ENCODE assay signal across 9 mouse cellular contexts in genomic region chr8:126589507-126590023, GRCm38 (mm10). TPM values are rescaled to one million over a fixed set of nuclear protein-coding genes. Genes with fewer than 3 reads are reported as not detected.
DNase-seq lines count a peak whose midpoint lies in the region; ATAC-seq and TF ChIP-seq lines count a peak whose summit lies in the region.
"Had no signal": no experiment of that assay in that cellular context is flagged by ENCODE, and none has a peak within 500 bp of the region (broad histone marks: within the 10 kb centered on the region; RNA-seq: fewer than 3 reads in every experiment).

No protein-coding gene starts in this region.

- peak overlapping the region; percentile 77 for H3K27ac ChIP-seq in embryonic facial prominence, embryonic 12.5 days
- peak overlapping the region; percentile 84 for H3K27ac ChIP-seq in intestine, embryonic 15.5 days
- peak overlapping the region; percentile 56 for H3K27ac ChIP-seq in neural tube, embryonic 13.5 days (replicated peaks)

- ATAC-seq in embryonic facial prominence, embryonic 12.5 days (ENCODE audit: insufficient number of reproducible peaks, insufficient read depth, low FRiP score, low TSS enrichment), result no peak
- ATAC-seq in intestine, embryonic 15.5 days, result no peak
- ATAC-seq in neural tube, embryonic 13.5 days (ENCODE audit: low read depth), result no peak

- no peaks in the 10 kb centered on the region for H3K9me3 ChIP-seq in embryonic facial prominence, embryonic 12.5 days
- H3K9me3 ChIP-seq in intestine, embryonic 15.5 days, result no peaks in the 10 kb centered on the region
- no peaks in the 10 kb centered on the region for H3K9me3 ChIP-seq in neural tube, embryonic 13.5 days

- DNase-seq in lung, adult 2 months, result no peak
- DNase-seq in lung, postnatal 14 days, result no peak
- DNase-seq in right cerebral cortex, postnatal 10 days (ENCODE audit: low spot score in 2 of 2), result no peak
- DNase-seq in adrenal gland, postnatal 4 days (ENCODE audit: low spot score in 2 of 2), result no peak
- DNase-seq in thymus, adult 18-20 months, result no peak
- DNase-seq: adrenal gland, adult 8-10 months had no signal

- H3K4me3 ChIP-seq in lung, adult 2 months (replicated peaks; ENCODE audit: extremely low read depth, low read depth, low read length), result peak overlapping the region; percentile 85
- H3K4me3 ChIP-seq in embryonic facial prominence, embryonic 12.5 days, result peak overlapping the region; percentile 100
- peak overlapping the region; percentile 99 for H3K4me3 ChIP-seq in intestine, embryonic 15.5 days (replicated peaks)
- peak overlapping the region; percentile 100 for H3K4me3 ChIP-seq in neural tube, embryonic 13.5 days

- 0% methylated on average over 1 of the region's 1 CpGs for WGBS in lung, adult 2 months
- 33% methylated on average over 1 of the region's 1 CpGs for WGBS in embryonic facial prominence, embryonic 12.5 days
- 6% methylated on average over 1 of the region's 1 CpGs for WGBS in intestine, embryonic 15.5 days
- WGBS in neural tube, embryonic 13.5 days, result 56% methylated on average over 1 of the region's 1 CpGs

- peaks cover 18% of the 10 kb centered on the region; the same call in 1 of the 2 replicates for H3K36me3 ChIP-seq in embryonic facial prominence, embryonic 12.5 days
- peaks cover 6% of the 10 kb centered on the region; the same call in 1 of the 2 replicates for H3K36me3 ChIP-seq in intestine, embryonic 15.5 days
- peaks cover 34% of the 10 kb centered on the region for H3K36me3 ChIP-seq in neural tube, embryonic 13.5 days

- H3K27me3 ChIP-seq in embryonic facial prominence, embryonic 12.5 days, result no peaks in the 10 kb centered on the region
- H3K27me3 ChIP-seq in intestine, embryonic 15.5 days (replicated peaks), result no peaks in the 10 kb centered on the region
- no peaks in the 10 kb centered on the region for H3K27me3 ChIP-seq in neural tube, embryonic 13.5 days

- peak overlapping the region; percentile 100 for H3K9ac ChIP-seq in embryonic facial prominence, embryonic 12.5 days
- peak overlapping the region; percentile 66 for H3K9ac ChIP-seq in intestine, embryonic 15.5 days
- peak overlapping the region; percentile 100 for H3K9ac ChIP-seq in neural tube, embryonic 13.5 days

- H3K4me2 ChIP-seq in embryonic facial prominence, embryonic 12.5 days (replicated peaks), result peak overlapping the region; percentile 99
- H3K4me2 ChIP-seq in intestine, embryonic 15.5 days (replicated peaks), result peak overlapping the region; percentile 79
- peak overlapping the region; percentile 91 for H3K4me2 ChIP-seq in neural tube, embryonic 13.5 days

- TF ChIP-seq CTCF in lung, adult 2 months (IDR thresholded peaks at IDR 0.05; ENCODE audit: insufficient read depth, low read length), result no peak

- peaks cover 19% of the 10 kb centered on the region for H3K4me1 ChIP-seq in lung, adult 2 months (ENCODE audit: control insufficient read depth, insufficient read depth, low read length)
- H3K4me1 ChIP-seq in embryonic facial prominence, embryonic 12.5 days, result peaks cover 53% of the 10 kb centered on the region
- H3K4me1 ChIP-seq in intestine, embryonic 15.5 days (replicated peaks), result peaks cover 25% of the 10 kb centered on the region
- peaks cover 73% of the 10 kb centered on the region for H3K4me1 ChIP-seq in neural tube, embryonic 13.5 days (replicated peaks)

- no peak for TF ChIP-seq POLR2A in lung, adult 2 months (IDR thresholded peaks at IDR 0.05; ENCODE audit: borderline replicate concordance, extremely low read depth, low read depth, low read length)

RNA-seq across cellular contexts. Expression of gene Irf2bp2, which starts 4.2 kb away (rescaled TPM):
- polyA plus RNA-seq in lung, adult 2 months (2012; rRNA removed), result 81.2 and 127 TPM in 2 replicates
- polyA plus RNA-seq in embryonic facial prominence, embryonic 12.5 days (2016; fragmentation: Nextera tagmentation; extraction: Ambion mirVana), result 11.5 and 12.0 TPM in 2 replicates
- polyA plus RNA-seq in intestine, embryonic 15.5 days (2015; fragmentation: Nextera tagmentation; extraction: Ambion mirVana), result 14.1 and 16.1 TPM in 2 replicates
- polyA plus RNA-seq in neural tube, embryonic 13.5 days (2015; fragmentation: Nextera tagmentation; extraction: Ambion mirVana), result 8.6 and 9.7 TPM in 2 replicates
- 100 to 1,000 TPM; 115 to 119 TPM for total RNA-seq in adrenal gland, postnatal 4 days (2021)
